Mouse (Mus musculus): ENCODE measurements at regions not wholly inside any gene's neighbourhood (a gene's known extent, or its start where the extent isn't known, plus 50 kb on each side); places are given as distances from the start of the nearest gene placed in this dataset.

GRCm38 (mm10) chr10:7267106-7267505 lies 55.1 kb upstream of the Cnksr3 start:
- DNase-seq, result no peak

DNA sequence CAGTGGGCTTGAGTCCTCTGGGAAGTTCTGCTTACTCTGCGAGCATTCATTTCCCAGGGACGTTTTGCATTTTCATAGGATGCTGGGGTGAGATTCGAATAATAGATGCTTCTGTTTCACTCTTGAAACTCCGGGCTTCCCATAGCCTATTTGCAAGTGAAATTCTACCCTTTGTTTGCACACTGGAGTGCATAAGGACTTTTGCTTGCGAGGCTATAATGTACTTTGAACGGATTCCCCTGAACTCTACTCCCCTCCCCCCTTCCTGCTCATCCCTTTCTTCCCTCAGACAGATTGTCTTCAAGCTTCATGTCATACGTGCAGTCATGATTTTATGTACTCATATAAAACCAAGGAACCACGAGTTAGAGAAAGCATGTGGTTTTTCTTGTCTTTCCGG lies 53.4 kb upstream of the Cnksr3 start:
- DNase-seq, result no peak

GRCm38 (mm10) chr10:7264721-7265120 lies 52.7 kb upstream of the Cnksr3 start:
- DNase-seq, result no peak

Data from B cell, adult 2 months (primary cell).